Mouse (Mus musculus) adrenal gland, postnatal 4 days (tissue): ENCODE measurements around the gene Mtx1. TPM values are rescaled to one million over a fixed set of nuclear protein-coding genes. Genes with fewer than 3 reads are reported as not detected.
A peak's percentile ranks its signal among the peaks of the same experiment; 100 is the strongest.

ENCODE experiments used
- DNase-seq, 2 experiments: peaks; one replicate each; pipeline ENCODE4 v3.0.0; 2021 to 2022; ENCODE audit warnings: low spot score in 2 of 2, mixed read lengths in 2 of 2
- long read RNA-seq, 2 experiments: library from polyadenylated mRNA; stranded (forward); transcript quantifications; one replicate each; pipeline ENCODE4 v2.0.0; 2021
- total RNA-seq, 2 experiments: library from RNA; stranded (reverse); gene quantifications; 2 replicates each; pipeline ENCODE4 v1.2.3; 2021

Mtx1 gene
- total RNA-seq: 100 to 1,000 TPM; 179 to 182 TPM
- long read RNA-seq, experiment 1, transcript Mtx1-201 (8 exons, 1,617 nt): major isoform, 75 of 115 reads
- long read RNA-seq, experiment 1, partial matches to known transcripts: 30 of 115 reads
- long read RNA-seq, experiment 1, other reads (novel, unspliced or antisense): 6 of 115 reads
- long read RNA-seq, experiment 2, transcript Mtx1-201 (8 exons, 1,617 nt): major isoform, 62 of 97 reads
- long read RNA-seq, experiment 2, partial matches to known transcripts: 19 of 97 reads
- long read RNA-seq, experiment 2, other reads (novel, unspliced or antisense): 12 of 97 reads

GRCm38 (mm10) chr3:89226900-89227299, at the start of gene Mtx1:
Gene Mtx1, minus strand, starts transcription at chr3:89227088.
- DNase-seq: no peak

- DNase-seq: no peak
Observed at GRCm38 (mm10) chr3:89276061-89276460, 49.2 kb upstream of the Mtx1 start.

GRCm38 (mm10) chr3:89271760-89272159, 44.9 kb upstream of the Mtx1 start:
- no peak for DNase-seq

- no peak for DNase-seq
Observed at GRCm38 (mm10) chr3:89270891-89271290, 44.0 kb upstream of the Mtx1 start.

GRCm38 (mm10) chr3:89270051-89270755, 43.3 kb upstream of the Mtx1 start, which contains the start of gene Slc50a1:
Gene Slc50a1, minus strand, starts transcription at chr3:89270570.
- peak; percentile 59 to 78 for DNase-seq

- no peak for DNase-seq
Observed at GRCm38 (mm10) chr3:89268916-89269315, 42.0 kb upstream of the Mtx1 start.

- no peak for DNase-seq
Observed at GRCm38 (mm10) chr3:89266439-89266893, 39.6 kb upstream of the Mtx1 start.

GRCm38 (mm10) chr3:89262417-89262816, 35.5 kb upstream of the Mtx1 start:
- DNase-seq: no peak

GRCm38 (mm10) chr3:89260211-89260610, 33.3 kb upstream of the Mtx1 start:
- no peak for DNase-seq

GRCm38 (mm10) chr3:89259076-89259475, 32.2 kb upstream of the Mtx1 start, which contains the start of gene Dpm3:
Gene Dpm3, plus strand, starts transcription at chr3:89259358.
- DNase-seq: no peak

GRCm38 (mm10) chr3:89256177-89256576, 29.3 kb upstream of the Mtx1 start:
- DNase-seq: no peak

- DNase-seq: no peak
Observed at GRCm38 (mm10) chr3:89254994-89255393, 28.1 kb upstream of the Mtx1 start.

- DNase-seq: no peak
Observed at GRCm38 (mm10) chr3:89251365-89251895, 24.5 kb upstream of the Mtx1 start.

- no peak for DNase-seq
Observed at GRCm38 (mm10) chr3:89250435-89251040, 23.6 kb upstream of the Mtx1 start.

- DNase-seq: no peak
Observed at GRCm38 (mm10) chr3:89247466-89247865, 20.6 kb upstream of the Mtx1 start.

- peak; percentile 66 to 81 for DNase-seq
Observed at GRCm38 (mm10) chr3:89246261-89247100, 19.6 kb upstream of the Mtx1 start, which contains the start of gene Trim46. Gene Trim46, minus strand, starts transcription at chr3:89246309.

- no peak for DNase-seq
Observed at GRCm38 (mm10) chr3:89245688-89246171, 18.8 kb upstream of the Mtx1 start, which contains the start of gene Krtcap2. Gene Krtcap2, plus strand, starts transcription at chr3:89245966.

- no peak for DNase-seq
Observed at GRCm38 (mm10) chr3:89244982-89245687, 18.2 kb upstream of the Mtx1 start.

GRCm38 (mm10) chr3:89244158-89244981, 17.5 kb upstream of the Mtx1 start:
- DNase-seq: no peak
